23 mouse cellular contexts compared by ENCODE assay signal in the genomic region with DNA sequence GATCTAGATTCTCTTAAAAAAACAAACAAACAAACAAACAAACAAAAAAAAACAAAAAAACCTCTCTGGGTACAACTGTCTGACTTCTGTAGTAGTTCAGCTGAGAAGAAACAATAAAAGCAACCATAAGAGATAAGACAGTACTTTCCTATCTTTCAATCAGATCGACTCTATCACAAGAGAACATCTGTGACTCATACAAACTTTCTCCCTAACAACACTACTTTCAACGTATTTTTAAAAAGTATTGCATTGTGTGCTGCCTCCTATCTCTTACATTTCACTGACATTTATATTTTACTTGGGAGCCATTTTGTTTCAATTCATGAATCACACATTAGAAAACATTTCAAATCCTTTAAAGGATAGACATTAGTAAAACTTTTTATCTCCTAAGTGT.
"Had no signal": no experiment of that assay in that cellular context is flagged by ENCODE, and none has a peak within 500 bp of the region (broad histone marks: within the 10 kb centered on the region; RNA-seq: fewer than 3 reads in every experiment).

No protein-coding gene starts in this region.

- H3K9me3 ChIP-seq: heart, embryonic 13.5 days; heart, embryonic 15.5 days; hindbrain, embryonic 13.5 days; hindbrain, embryonic 15.5 days; kidney, embryonic 15.5 days; limb, embryonic 13.5 days; limb, embryonic 15.5 days; liver, embryonic 12.5 days had no signal

- DNase-seq: gastrocnemius, postnatal 14 days; gastrocnemius, postnatal 36 days; heart, adult 2 months; heart, postnatal 14 days; heart, postnatal 36 days; kidney, adult 11 months; kidney, adult 2 months; kidney, adult 9 months; kidney, postnatal 14 days; kidney, postnatal 36 days; left cerebral cortex, postnatal 4 days had no signal

- ATAC-seq: hindbrain, postnatal 0 days; intestine, embryonic 16.5 days; liver, embryonic 12.5 days had no signal

- H3K4me1 ChIP-seq: heart, embryonic 13.5 days; heart, embryonic 15.5 days; hindbrain, embryonic 13.5 days; hindbrain, embryonic 15.5 days; kidney, embryonic 15.5 days; limb, embryonic 13.5 days; limb, embryonic 15.5 days; liver, embryonic 12.5 days had no signal

- H3K9ac ChIP-seq: heart, embryonic 13.5 days; heart, embryonic 15.5 days; hindbrain, embryonic 13.5 days; hindbrain, embryonic 15.5 days; kidney, embryonic 15.5 days; limb, embryonic 13.5 days; limb, embryonic 15.5 days; liver, embryonic 12.5 days; liver, embryonic 14.5 days had no signal

- H3K27me3 ChIP-seq: heart, embryonic 13.5 days; heart, embryonic 15.5 days; hindbrain, embryonic 13.5 days; hindbrain, embryonic 15.5 days; kidney, embryonic 15.5 days; limb, embryonic 13.5 days; limb, embryonic 15.5 days; liver, embryonic 12.5 days had no signal

- H3K4me3 ChIP-seq: heart, adult 2 months; heart, embryonic 13.5 days; heart, embryonic 15.5 days; hindbrain, embryonic 13.5 days; hindbrain, embryonic 15.5 days; kidney, embryonic 15.5 days; limb, embryonic 13.5 days; limb, embryonic 15.5 days; liver, embryonic 12.5 days had no signal

- H3K27ac ChIP-seq: heart, adult 2 months; heart, embryonic 13.5 days; heart, embryonic 15.5 days; hindbrain, embryonic 13.5 days; hindbrain, embryonic 15.5 days; hindbrain, postnatal 0 days; kidney, embryonic 15.5 days; kidney, postnatal 0 days; limb, embryonic 13.5 days; limb, embryonic 15.5 days; liver, embryonic 12.5 days; liver, embryonic 14.5 days had no signal
